Mouse (Mus musculus): ENCODE data around the gene Kcnmb2.
A peak's percentile ranks its signal among the peaks of the same experiment; 100 is the strongest.

Gene Kcnmb2

GRCm38 (mm10) chr3:31902504-31903330 is at the start of gene Kcnmb2:
TSS of gene Kcnmb2 (plus strand) at chr3:31902507.
- DNase-seq (ENCODE audit: low read depth, low spot score): no peak

- no peak for DNase-seq (ENCODE audit: low read depth, low spot score)
These were observed 38.8 kb upstream of the Kcnmb2 start for GRCm38 (mm10) chr3:31863522-31863921.

GRCm38 (mm10) chr3:31864070-31864469 is 38.2 kb upstream of the Kcnmb2 start:
- DNase-seq (ENCODE audit: low read depth, low spot score): no peak

- DNase-seq (ENCODE audit: low read depth, low spot score): no peak
These were observed 30.8 kb upstream of the Kcnmb2 start for GRCm38 (mm10) chr3:31871461-31871860.

GRCm38 (mm10) chr3:31882621-31883131 is 19.6 kb upstream of the Kcnmb2 start:
- no peak for DNase-seq (ENCODE audit: low read depth, low spot score)

- no peak for DNase-seq (ENCODE audit: low read depth, low spot score)
These were observed 9.7 kb upstream of the Kcnmb2 start for GRCm38 (mm10) chr3:31892653-31893052.

GRCm38 (mm10) chr3:31903506-31903905 is 1.2 kb downstream of the Kcnmb2 start:
- no peak for DNase-seq (ENCODE audit: low read depth, low spot score)

GRCm38 (mm10) chr3:31904156-31904555 is 1.8 kb downstream of the Kcnmb2 start:
- no peak for DNase-seq (ENCODE audit: low read depth, low spot score)

- no peak for DNase-seq (ENCODE audit: low read depth, low spot score)
These were observed 8.9 kb downstream of the Kcnmb2 start for GRCm38 (mm10) chr3:31911168-31911567.

GRCm38 (mm10) chr3:31911690-31912089 is 9.4 kb downstream of the Kcnmb2 start:
- no peak for DNase-seq (ENCODE audit: low read depth, low spot score)

GRCm38 (mm10) chr3:31928544-31928943 is 26.2 kb downstream of the Kcnmb2 start:
- DNase-seq (ENCODE audit: low read depth, low spot score): no peak

GRCm38 (mm10) chr3:31934704-31935103 is 32.4 kb downstream of the Kcnmb2 start:
- DNase-seq (ENCODE audit: low read depth, low spot score): no peak

- DNase-seq (ENCODE audit: low read depth, low spot score): peak; percentile 39
These were observed 39.2 kb downstream of the Kcnmb2 start for GRCm38 (mm10) chr3:31941478-31941877.

- DNase-seq (ENCODE audit: low read depth, low spot score): no peak
These were observed 51.9 kb downstream of the Kcnmb2 start for GRCm38 (mm10) chr3:31954213-31954612.

- DNase-seq (ENCODE audit: low read depth, low spot score): no peak
These were observed 52.7 kb downstream of the Kcnmb2 start for GRCm38 (mm10) chr3:31955004-31955403.

GRCm38 (mm10) chr3:31959821-31960220 is 57.5 kb downstream of the Kcnmb2 start:
- no peak for DNase-seq (ENCODE audit: low read depth, low spot score)

- DNase-seq (ENCODE audit: low read depth, low spot score): no peak
These were observed 58.9 kb downstream of the Kcnmb2 start for GRCm38 (mm10) chr3:31961175-31961574.

GRCm38 (mm10) chr3:31963076-31963475 is 60.8 kb downstream of the Kcnmb2 start:
- no peak for DNase-seq (ENCODE audit: low read depth, low spot score)

- DNase-seq (ENCODE audit: low read depth, low spot score): no peak
These were observed 77.4 kb downstream of the Kcnmb2 start for GRCm38 (mm10) chr3:31979661-31980060.

- no peak for DNase-seq (ENCODE audit: low read depth, low spot score)
These were observed 80.1 kb downstream of the Kcnmb2 start for GRCm38 (mm10) chr3:31982444-31982843.

GRCm38 (mm10) chr3:31985103-31985502 is 82.8 kb downstream of the Kcnmb2 start:
- DNase-seq (ENCODE audit: low read depth, low spot score): no peak

- no peak for DNase-seq (ENCODE audit: low read depth, low spot score)
These were observed 89.3 kb downstream of the Kcnmb2 start for GRCm38 (mm10) chr3:31991526-31992045.

GRCm38 (mm10) chr3:32011566-32011965 is 109.3 kb downstream of the Kcnmb2 start:
- DNase-seq (ENCODE audit: low read depth, low spot score): no peak
